Mouse (Mus musculus) brown adipose tissue, adult 24 weeks (tissue): ENCODE measurements around the gene Npy2r. TPM values are rescaled to one million over a fixed set of nuclear protein-coding genes. Genes with fewer than 3 reads are reported as not detected.

ENCODE experiments used
- H3K27ac ChIP-seq: fragments of 200-500 bp; replicated peaks from 2 replicates; pipeline ENCODE4 v1.5.1; 2012; ENCODE audit warnings: low read depth, mild to moderate bottlenecking, low read length
- H3K4me1 ChIP-seq: fragments of 200-500 bp; 2 replicates; pipeline ENCODE4 v1.6.1; 2012; ENCODE audit warnings: low read length, mixed read lengths; ENCODE audit not compliant: control insufficient read depth, insufficient read depth, insufficient read length
- H3K4me3 ChIP-seq: fragments of 200-500 bp; 2 replicates; pipeline ENCODE4 v1.5.1; 2012; ENCODE audit warnings: low read depth, mild to moderate bottlenecking, low read length, moderate library complexity; ENCODE audit not compliant: insufficient read depth
- polyA plus RNA-seq: library from polyadenylated mRNA; stranded (reverse); fragments of >200 nt; gene quantifications from 2 replicates; pipeline ENCODE4 v1.2.4, GENCODE M21; 2012; ENCODE audit not compliant: missing spikeins, insufficient read depth, insufficient read length

Npy2r gene
- not detected in 2 replicates for polyA plus RNA-seq

- peaks cover 2% of the 10 kb centered on the region; the same call in 1 of the 2 replicates for H3K4me1 ChIP-seq
- peak within 1 kb of the TSS; percentile 39 for H3K4me3 ChIP-seq
- H3K27ac ChIP-seq, result no peak within 1 kb of the TSS
These were observed at the start of gene Npy2r for GRCm38 (mm10) chr3:82547908-82548721. Gene Npy2r, minus strand, starts transcription at chr3:82548084.

- no peak overlapping the region for H3K27ac ChIP-seq
- no peak overlapping the region for H3K4me3 ChIP-seq
- H3K4me1 ChIP-seq, result no peaks in the 10 kb centered on the region
These were observed 9.9 kb upstream of the Npy2r start for GRCm38 (mm10) chr3:82557786-82558185.

GRCm38 (mm10) chr3:82556311-82556828 lies 8.5 kb upstream of the Npy2r start:
- no peaks in the 10 kb centered on the region for H3K4me1 ChIP-seq
- no peak overlapping the region for H3K4me3 ChIP-seq
- H3K27ac ChIP-seq, result no peak overlapping the region

GRCm38 (mm10) chr3:82549932-82550331 lies 2.0 kb upstream of the Npy2r start:
- Histone ChIP-seq H3K4me3 (no peak overlapping the region), H3K27ac (no peak overlapping the region), H3K4me1 (peaks cover 2% of the 10 kb centered on the region; the same call in 1 of the 2 replicates)

GRCm38 (mm10) chr3:82548753-82549152 lies 869 bp upstream of the Npy2r start:
- Histone ChIP-seq H3K27ac (no peak overlapping the region), H3K4me3 (peak overlapping the region; percentile 39; the same call in 1 of the 2 replicates), H3K4me1 (peaks cover 2% of the 10 kb centered on the region; the same call in 1 of the 2 replicates)

- no peak overlapping the region for H3K4me3 ChIP-seq
- H3K27ac ChIP-seq, result no peak overlapping the region
- H3K4me1 ChIP-seq, result no peaks in the 10 kb centered on the region
These were observed 6.4 kb downstream of the Npy2r start for GRCm38 (mm10) chr3:82541449-82541848.

GRCm38 (mm10) chr3:82539951-82540350 lies 7.9 kb downstream of the Npy2r start:
- H3K4me3 ChIP-seq, result no peak overlapping the region

GRCm38 (mm10) chr3:82524792-82525191 lies 23.1 kb downstream of the Npy2r start:
- Histone ChIP-seq H3K4me1 (no peaks in the 10 kb centered on the region), H3K4me3 (no peak overlapping the region), H3K27ac (no peak overlapping the region)

More at GRCm38 (mm10) chr3:82539951-82540350, 7.9 kb downstream of the Npy2r start:
- no peaks in the 10 kb centered on the region for H3K4me1 ChIP-seq
- no peak overlapping the region for H3K27ac ChIP-seq

GRCm38 (mm10) chr3:82498006-82498405 lies 49.9 kb downstream of the Npy2r start:
- Histone ChIP-seq H3K4me1 (no peaks in the 10 kb centered on the region), H3K4me3 (no peak overlapping the region), H3K27ac (no peak overlapping the region)

Other genes with a start within 250 kb of the Npy2r start
- 0.46 and 8.8 TPM in 2 replicates for gene Map9, start 190.0 kb downstream of the Npy2r start, polyA plus RNA-seq